Mouse (Mus musculus): ENCODE measurements around the gene Slc9a9.
A peak's percentile ranks its signal among the peaks of the same experiment; 100 is the strongest.

The Slc9a9 gene

DNA sequence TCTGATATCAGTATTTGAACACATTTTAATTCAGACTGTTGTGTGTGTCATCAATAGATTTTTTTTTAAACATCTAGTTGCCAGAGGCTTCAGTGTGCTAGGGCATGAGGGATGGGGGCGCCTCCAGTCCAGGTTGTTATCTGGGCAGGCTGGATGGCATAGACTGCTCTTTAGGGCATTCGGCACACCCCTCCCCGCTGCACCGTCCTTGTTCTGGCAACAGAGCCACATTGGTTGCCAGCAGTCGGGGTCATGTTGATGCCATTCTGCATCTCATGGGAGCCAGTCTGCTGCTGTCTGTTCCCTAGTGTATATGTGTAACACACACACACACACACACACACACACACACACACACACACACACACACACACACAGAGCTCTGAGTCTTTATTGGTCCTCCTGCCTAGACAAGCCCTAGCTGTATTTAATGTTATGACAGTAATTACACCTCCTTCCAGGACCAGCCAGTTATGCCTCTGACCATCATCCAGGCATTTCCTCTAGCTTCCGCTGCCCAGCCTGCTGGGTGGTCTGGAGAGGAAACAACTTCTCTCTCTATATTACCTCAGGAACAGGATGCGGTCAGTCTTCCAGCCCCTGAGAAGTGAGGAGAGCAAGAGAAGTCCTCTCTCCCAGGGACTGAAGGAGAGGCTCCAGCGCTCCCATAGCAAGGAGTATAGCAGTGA lies 63.0 kb downstream of the Slc9a9 start:
- DNase-seq (ENCODE audit: low spot score) = no peak

DNA sequence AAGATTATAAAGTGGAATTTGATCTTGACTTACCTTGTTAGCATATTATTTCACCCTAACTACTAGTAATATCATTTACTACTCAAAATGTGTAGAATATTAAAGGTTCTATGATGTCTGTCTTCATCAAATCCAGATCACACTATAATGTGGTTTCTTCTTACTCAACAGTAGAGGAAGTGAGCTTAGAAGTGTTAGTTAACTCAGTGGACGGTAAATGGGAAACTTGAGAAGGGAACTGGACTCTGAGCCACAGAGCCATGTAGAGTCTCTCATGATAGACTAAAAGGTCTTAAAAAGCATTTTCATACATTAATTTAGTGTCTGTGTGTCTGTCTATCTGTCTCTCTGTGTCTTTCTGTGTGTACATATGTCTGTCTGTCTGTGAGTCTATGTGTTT lies 64.6 kb downstream of the Slc9a9 start:
- DNase-seq (ENCODE audit: low spot score) = no peak

DNA sequence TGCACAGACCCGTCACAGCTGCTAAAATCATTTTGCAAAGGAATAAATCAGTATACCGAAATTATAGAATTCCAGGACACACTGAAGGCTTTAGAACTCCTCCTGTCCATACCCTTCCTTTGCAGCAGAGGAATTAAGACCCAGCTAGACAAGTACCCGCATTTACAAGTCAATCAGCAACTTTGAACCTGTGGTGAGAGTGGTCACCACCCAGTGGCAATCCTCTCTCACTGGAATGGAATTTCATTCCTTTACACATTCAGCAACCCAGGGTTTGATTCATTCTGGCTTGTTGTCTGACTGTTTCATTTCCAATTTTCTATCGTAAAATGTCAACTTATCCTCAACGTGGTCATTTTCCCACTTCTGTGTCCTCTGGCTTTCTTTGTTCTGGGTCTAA lies 67.5 kb downstream of the Slc9a9 start:
- no peak for DNase-seq (ENCODE audit: low spot score)

DNA sequence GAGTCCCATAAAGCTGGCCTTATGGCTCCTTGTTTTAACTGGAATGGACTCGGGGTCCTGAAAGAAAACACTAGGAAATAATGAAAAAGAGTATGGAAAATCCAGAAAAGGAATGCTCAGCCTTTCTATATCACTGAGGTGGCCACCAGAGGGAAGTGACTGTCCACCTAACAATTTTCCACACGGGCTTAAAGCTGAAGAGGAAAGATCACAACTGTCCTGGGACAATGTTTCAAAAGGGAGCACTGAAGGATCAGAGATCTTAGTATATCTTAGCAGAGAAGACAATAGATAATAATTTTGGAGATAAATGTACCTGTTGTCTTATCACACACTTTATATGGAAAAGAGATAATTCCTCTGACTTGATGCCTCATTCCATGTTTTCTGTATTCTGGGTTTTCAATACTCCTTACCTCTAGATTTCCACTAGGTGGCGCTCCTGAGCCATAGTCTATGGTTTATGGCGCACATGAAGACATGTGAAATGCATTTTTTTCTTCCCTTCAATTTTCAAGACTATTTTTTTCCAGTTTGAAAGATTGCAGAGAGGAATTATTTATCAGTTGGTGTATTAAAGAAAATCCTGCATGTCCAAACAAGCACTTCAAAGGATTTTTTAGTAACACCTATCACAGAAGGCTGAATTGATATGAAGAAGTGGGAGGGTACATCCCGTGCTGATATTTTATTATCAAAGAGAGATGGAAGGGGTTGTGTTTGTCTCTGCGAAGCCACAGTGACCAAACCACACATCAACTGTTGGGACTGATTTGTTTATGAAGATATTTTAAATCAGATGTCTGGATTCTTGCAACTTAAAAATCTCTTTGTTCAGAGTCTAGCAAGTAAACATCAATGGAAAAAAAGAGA lies 69.1 kb downstream of the Slc9a9 start:
- peak; percentile 82 for DNase-seq (ENCODE audit: low spot score)

DNA sequence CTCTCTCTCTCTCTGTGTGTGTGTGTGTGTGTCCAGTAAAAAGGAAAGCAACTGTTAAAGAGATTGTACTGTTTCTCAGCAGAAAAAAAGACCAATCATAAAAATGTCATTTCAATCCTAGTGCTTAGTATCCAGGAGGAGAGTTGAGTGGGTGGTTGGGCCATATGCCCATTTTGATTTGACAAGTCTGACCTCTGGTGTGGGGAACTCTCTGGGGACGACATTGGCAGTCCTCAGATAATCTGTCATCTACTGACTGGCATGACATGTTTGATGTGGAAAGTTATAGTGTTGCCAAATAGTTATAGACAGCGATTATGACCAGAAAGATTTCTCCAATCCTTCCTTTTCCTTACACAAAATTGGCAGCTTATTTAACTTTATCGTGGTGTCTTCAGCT lies 71.1 kb downstream of the Slc9a9 start:
- no peak for DNase-seq (ENCODE audit: low spot score)

DNA sequence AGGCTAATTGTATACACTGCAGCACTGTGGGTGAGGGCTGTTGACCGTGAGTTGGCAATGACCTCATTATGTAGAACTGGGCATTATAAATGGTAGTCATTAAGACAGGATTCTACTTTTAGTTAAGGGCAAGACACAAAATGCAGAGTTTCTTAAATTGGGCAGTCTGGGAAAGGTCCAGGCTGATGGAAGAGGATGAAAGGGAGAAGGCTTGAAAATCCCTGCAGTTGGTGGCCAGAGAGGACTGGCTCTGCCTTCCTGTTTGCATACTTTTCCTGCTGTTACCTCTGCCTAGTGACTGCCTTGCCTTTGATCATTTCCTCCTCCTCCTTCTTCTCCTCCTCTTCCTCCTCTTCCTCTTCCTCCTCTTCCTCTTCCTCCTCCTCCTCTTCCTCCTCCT lies 73.6 kb downstream of the Slc9a9 start:
- DNase-seq (ENCODE audit: low spot score) = no peak

DNA sequence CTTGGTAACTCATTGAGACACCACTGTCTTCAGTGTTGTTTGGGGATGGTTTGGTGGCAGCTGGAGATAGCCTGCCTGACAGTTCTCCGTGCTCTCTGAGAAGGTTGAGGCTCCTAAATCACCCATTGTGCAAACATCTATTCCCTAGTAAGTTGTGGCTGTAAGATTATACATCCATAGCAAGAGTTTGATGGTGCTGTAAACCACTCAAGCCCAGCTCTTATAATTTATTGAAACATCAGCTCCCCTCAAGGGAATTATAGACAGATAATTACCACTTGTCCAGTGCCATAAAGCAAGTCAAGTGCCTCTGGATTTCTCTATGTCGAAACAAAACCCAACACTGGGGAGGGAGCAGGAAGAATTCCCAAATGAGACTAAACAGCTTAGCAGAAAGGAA lies 78.8 kb downstream of the Slc9a9 start:
- no peak for DNase-seq (ENCODE audit: low spot score)

DNA sequence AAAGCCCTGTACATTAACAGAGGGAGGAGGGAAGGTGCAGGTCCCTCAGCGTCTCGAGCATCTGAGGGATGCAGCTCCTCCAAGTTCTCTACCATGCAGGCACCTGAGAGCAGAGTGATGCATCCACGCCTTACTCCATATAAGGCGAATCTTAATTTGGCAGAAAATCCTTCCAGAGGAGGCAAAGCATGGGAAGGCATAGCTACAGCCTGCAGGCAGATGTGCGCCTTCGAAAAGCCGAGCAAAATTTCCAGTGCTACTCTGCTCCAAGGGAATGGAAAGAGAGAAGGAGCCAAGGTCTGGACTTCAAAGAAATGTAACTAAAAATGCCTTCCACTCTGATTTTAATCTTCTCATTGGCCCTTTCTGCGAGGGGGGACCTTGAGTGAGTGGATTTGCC lies 80.5 kb downstream of the Slc9a9 start:
- no peak for DNase-seq (ENCODE audit: low spot score)

DNA sequence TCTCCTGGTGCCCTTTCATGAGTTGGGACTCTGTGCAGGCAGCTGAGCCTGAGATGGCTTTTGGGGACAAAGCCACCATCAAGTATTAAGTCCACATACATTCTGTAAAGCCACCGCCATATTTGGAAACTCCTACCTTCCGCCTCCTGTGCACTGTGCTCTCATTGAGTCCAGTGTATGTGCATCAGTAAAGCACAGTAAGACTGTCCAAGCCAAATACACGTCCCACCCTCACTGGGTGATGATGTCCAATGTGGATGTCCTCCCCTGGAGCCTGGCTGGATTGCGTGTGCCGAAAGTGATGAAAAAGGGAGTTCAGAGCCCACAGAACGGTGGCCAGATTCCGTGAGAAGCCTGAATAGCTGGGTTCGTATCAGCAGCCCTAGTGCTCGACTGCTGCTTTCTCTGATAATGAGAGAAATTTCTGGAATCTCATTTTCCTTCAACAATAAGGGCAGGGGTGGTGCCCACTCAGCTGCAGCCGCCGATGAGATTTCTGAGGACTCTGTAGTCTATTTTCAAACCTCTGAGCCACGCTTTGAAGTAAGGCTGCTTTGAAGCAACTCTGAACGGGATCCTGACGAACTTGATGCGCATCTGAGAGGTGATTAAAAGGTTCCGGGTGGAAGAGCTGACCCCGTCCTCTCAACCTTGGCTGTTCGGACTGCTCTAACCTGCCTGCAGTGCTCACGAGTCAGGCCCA lies 81.4 kb downstream of the Slc9a9 start:
- no peak for DNase-seq (ENCODE audit: low spot score)

DNA sequence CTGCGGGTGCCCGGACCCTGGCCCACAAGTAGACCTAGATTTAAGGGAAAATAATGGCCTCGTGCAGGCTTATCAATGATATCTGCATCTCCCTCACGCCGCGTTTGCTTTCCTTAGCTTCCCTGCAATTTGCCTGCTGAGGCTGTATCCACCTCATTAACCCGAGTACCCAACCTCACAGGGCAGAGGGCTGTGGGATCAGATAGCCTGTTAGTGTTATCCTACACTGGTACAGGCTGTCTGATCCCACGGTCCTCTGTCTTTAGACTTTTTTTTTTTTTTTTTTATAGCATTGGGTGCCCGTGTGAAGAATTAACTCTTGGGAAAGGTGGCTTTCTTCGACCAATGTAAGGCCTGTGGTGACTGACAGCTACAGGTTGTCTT lies 81.9 kb downstream of the Slc9a9 start:
- DNase-seq (ENCODE audit: low spot score) = no peak

DNA sequence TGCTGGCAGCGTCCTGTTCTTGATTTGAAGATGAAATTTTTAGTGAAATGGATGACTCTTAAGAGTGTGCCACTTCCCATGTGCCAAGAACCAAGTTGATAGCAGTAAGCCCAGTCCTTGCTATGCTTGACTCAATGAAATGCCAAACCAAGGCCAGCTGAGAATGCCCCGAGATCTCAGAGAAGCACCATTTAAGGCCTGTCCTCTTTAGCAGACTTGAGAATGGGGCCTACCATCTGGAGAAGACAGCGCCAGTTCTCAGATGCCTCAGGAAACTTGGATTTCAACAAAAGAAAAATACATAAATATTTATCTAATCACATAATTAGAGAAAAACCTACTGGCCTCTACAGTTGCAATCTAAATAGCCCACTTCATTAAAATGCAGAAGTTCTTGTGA lies 82.4 kb downstream of the Slc9a9 start:
- DNase-seq (ENCODE audit: low spot score) = no peak

DNA sequence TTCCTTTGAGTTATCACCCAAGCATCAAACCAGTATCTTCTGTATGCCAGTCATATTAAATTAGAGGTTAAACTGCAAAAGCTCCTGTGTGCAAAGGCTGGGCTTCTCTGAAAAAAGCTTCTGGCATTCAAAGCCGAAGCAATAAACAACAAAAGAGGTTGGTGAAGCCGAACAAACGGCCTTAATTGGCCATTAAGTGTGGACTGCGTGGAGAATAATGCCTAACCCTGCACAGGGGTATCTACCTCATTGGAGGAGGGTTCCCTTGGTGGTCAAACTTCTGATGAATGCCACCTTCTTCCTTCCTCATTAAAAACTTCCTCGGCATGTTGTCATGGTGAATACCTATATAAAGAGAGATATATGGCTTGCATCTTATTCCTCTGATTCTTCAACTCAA lies 90.2 kb downstream of the Slc9a9 start:
- no peak for DNase-seq (ENCODE audit: low spot score)

DNA sequence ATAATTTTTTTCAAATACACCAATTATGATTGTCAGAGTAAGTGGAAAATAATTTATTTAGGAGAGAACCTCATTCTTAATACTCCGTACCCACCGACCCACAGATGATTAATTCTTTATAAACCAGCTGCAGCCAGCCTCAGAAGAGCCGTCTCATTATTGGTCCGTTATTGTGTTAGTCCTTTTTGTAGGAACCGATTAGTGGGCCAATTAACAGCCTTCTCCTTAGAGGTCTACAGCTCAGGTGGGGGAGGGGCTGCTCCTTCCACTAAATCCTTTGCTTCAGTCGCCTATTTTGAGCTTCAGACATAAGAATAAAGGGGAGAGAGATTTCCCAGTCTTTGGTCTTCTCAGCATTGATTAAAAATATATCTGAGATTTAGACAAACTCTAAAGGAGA lies 98.4 kb downstream of the Slc9a9 start:
- no peak for DNase-seq (ENCODE audit: low spot score)

DNA sequence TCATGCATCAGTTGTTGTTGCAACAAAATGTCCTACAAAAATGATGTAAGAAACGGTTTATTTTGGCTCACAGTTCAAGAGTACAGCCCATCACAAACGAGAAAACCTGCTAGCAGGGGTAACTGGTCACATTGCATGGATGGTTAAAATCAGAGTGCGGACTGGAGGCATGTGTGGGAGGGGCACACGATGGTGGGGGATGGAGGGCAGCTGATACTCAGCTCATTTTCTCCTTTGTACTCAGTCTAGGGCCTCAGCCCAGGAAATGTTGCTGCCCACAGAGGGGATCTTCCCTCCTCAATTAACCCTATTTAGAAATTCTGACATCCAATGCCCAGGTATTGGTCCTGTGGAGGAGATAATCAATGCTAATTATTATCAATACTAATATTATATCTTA lies 98.8 kb downstream of the Slc9a9 start:
- no peak for DNase-seq (ENCODE audit: low spot score)

DNA sequence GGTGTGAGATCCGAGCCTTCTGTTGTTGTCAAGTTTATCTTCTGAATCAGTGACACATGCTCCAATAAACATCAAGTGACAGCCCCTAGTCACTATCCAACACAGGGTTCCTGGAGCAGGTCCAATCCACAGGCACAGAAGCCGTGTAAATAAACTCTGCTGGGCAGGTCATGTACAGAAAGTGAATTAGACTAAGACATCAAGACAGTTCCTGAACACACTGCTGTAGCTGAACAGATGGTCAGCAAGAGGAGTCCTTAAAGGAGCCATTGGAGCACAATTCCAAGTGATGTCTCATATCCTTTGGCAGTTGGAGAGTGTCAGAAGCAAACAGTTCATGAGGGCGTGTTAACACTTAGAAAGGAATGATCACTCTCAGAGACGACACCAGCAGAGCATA lies 103.6 kb downstream of the Slc9a9 start:
- DNase-seq (ENCODE audit: low spot score) = no peak

DNA sequence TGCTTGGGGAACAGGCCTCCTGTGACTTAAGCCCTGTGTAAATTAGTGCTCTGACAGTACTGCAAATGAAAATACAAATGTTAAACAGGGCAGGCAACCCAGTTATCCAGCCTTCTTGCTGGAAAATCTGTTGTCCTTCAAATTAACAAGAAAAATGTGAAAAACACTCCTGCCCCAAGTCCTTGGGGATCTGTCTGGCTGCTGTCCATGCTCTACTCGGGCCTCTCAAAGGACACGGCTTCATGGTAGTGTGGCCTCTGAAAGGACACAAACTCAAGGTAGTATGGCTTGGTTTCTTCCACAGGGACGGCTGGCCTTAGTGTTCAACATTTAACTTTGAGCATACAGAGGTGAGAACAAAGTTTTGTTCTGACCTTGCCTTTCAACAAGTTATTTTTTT lies 118.6 kb downstream of the Slc9a9 start:
- no peak for DNase-seq (ENCODE audit: low spot score)

DNA sequence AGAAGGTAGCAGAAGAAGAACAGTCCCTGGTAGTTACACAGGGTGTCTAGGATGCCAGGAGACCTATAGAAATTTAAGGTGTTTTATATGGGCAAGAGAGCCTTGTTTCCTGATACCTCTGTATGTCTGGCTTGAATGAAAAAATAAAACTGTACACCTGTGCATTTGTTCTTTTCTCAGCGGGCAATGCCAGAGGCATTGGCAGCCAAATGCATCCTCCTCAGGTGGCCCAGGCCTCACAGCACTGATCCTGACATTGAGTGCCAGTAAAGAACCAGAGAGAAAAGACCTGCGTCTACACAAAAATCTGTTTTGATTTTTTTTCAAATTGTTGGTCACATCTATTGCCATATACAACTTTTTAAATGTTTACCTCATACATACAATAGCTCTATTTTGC lies 121.3 kb downstream of the Slc9a9 start:
- no peak for DNase-seq (ENCODE audit: low spot score)

DNA sequence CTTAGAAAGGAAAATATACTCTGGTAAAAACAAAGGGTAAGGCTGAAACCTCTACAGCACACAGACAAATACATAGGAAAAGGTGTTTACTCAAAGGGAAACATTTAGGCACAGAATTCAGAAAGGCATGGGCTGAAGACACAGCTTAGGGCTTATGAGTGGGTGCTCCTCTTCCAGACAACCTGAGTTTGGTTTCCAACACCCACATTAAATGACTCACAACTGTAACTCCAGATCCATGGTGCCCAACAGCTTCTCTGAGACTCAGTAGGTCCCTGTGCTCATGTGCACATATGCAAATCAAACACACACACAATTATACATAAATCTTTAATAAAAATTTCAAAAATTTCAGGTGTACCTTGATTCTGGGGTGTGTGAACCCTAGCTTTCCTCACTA lies 133.4 kb downstream of the Slc9a9 start:
- no peak for DNase-seq (ENCODE audit: low spot score)

DNA sequence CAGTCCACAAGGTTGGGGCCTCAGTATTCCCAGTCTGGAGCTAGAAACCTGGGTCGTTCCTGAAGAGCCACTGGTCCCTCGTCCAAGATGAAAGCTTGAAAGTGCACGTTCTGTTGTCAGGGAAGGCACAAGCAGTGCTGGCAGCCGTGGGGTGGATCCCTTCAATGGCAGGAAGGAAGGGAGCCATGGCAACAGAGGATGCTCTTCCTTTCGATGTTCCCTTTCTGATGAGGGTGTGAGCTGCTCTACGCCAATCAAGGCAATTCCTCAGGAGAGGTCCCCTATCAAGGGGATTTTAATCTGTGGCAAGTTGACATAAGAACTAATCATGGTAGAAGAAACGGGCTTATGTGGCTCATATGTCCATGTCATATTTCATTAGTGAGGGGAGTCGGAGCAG lies 135.8 kb downstream of the Slc9a9 start:
- DNase-seq (ENCODE audit: low spot score) = no peak

DNA sequence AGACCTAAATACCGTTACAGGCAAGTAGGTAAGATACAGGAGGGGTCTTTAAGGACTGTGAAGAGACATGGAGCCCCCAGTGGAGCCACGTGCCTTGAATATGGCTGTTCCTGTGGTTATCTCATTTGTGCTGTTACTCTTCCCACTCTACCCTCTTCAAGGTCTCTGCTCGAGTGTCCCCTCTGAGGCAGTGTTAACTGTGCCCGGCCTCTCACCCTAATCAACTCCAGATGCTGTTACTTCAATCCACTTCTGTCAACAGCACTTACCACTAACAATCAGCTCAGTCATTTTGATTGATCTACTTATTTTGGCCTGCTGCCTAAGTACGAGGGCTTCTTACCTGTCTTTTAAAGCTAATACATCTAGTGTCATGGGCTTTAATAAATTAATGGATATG lies 145.8 kb downstream of the Slc9a9 start:
- DNase-seq (ENCODE audit: low spot score) = no peak

DNA sequence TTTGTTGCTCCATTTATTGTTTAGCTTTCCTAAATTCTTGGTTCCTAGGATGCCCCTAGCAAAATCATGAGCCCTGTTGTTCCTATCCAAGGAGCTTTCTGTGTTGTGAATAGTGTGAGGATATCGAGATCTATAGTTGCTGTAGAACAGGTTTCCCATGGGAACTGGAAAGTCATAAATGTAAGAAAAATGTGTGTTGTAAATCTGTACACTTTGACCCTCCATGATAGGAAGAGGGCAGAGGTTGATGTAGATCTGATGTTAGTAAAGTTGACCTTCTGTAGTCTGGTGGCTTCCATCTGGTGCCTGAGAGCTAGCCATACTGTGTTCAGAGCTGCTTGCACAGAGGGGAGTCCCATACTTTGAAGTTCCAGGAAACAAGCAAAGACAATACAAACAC lies 151.6 kb downstream of the Slc9a9 start:
- no peak for DNase-seq (ENCODE audit: low spot score)

DNA sequence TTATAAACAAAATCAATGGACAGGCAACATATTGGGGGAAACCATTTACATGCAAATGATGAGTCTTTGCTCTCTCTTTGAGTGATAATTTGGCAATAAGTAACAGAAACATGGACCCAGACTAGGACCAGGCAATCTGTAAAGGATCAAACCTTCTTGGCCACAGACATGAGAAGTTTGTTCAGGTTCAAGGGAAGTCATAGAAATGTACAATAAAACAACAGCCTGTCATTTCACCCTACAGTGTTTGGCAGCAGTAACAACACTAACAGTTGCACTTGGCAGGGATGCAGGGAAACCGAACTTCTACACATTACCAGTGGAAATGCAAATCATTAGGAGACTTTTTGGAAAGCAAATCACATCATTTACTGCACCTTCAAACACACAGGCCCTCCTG lies 164.1 kb downstream of the Slc9a9 start:
- no peak for DNase-seq (ENCODE audit: low spot score)

DNA sequence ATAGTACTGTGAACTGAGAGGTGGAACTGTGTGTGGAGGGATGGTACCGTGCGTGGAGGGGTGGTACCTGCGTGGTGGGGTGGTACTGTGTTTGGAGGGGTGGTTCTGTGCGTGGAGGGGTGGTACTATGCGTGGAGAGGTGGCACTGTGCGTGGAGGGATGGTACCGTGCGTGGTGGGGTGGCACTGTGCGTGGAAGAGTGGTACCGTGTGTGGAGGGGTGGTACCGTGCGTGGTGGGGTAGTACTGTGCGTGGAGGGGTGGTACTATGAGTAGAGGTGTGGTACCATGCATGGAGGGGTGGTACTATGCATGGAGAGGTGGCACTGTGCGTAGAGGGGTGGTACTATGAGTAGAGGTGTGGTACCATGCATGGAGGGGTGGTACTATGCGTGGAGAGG lies 167.7 kb downstream of the Slc9a9 start:
- no peak for DNase-seq (ENCODE audit: low spot score)

Measured in testis, postnatal 10 days (tissue).